Mouse (Mus musculus): ENCODE data around the gene Rfng. TPM values are rescaled to one million over a fixed set of nuclear protein-coding genes. Genes with fewer than 3 reads are reported as not detected.

Gene Rfng
- 74.0 and 77.8 TPM in 2 replicates for polyA plus RNA-seq (2012; rRNA removed)

GRCm38 (mm10) chr11:120784064-120784791 lies at the start of gene Rfng, which contains the start of gene Gps1:
Gene Rfng, minus strand, starts transcription at chr11:120784207.
Gene Gps1, plus strand, starts transcription at chr11:120784272.

GRCm38 (mm10) chr11:120823956-120824786 lies 40.2 kb upstream of the Rfng start, which contains the start of gene Fasn:
Gene Fasn, minus strand, starts transcription at chr11:120824547.

GRCm38 (mm10) chr11:120795756-120796613 lies 12.0 kb upstream of the Rfng start, which contains the start of gene Dus1l:
Gene Dus1l, minus strand, starts transcription at chr11:120796403.

GRCm38 (mm10) chr11:120762672-120763041 lies 21.4 kb downstream of the Rfng start, which contains the start of gene Hmga1b:
Gene Hmga1b, plus strand, starts transcription at chr11:120762794.

GRCm38 (mm10) chr11:120731858-120732680 lies 51.9 kb downstream of the Rfng start, which contains the start of gene Cbr2:
Gene Cbr2, minus strand, starts transcription at chr11:120732114.

Other genes starting within 250 kb of the Rfng start
- gene Mcrip1, start 234.5 kb downstream of the Rfng start, polyA plus RNA-seq (2012; rRNA removed), result 185 and 195 TPM in 2 replicates
- not detected in 2 replicates for gene Ppp1r27, start 233.1 kb downstream of the Rfng start, polyA plus RNA-seq (2012; rRNA removed)
- 355 TPM in 2 replicates for gene P4hb, start 211.0 kb downstream of the Rfng start, polyA plus RNA-seq (2012; rRNA removed)
- 779 and 887 TPM in 2 replicates for gene Arhgdia, start 202.6 kb downstream of the Rfng start, polyA plus RNA-seq (2012; rRNA removed)
- 30.8 and 42.7 TPM in 2 replicates for gene Alyref, start 185.8 kb downstream of the Rfng start, polyA plus RNA-seq (2012; rRNA removed)
- gene Anapc11, start 185.8 kb downstream of the Rfng start, polyA plus RNA-seq (2012; rRNA removed), result 189 and 219 TPM in 2 replicates
- gene Npb, start 175.7 kb downstream of the Rfng start, polyA plus RNA-seq (2012; rRNA removed), result 2.6 and 4.4 TPM in 2 replicates
- 279 and 305 TPM in 2 replicates for gene Pcyt2, start 166.3 kb downstream of the Rfng start, polyA plus RNA-seq (2012; rRNA removed)
- gene Sirt7, start 159.0 kb downstream of the Rfng start, polyA plus RNA-seq (2012; rRNA removed), result 77.5 and 98.2 TPM in 2 replicates
- gene Mafg, start 150.6 kb downstream of the Rfng start, polyA plus RNA-seq (2012; rRNA removed), result 75.0 and 78.0 TPM in 2 replicates
- 10.8 and 14.3 TPM in 2 replicates for gene Pycr1, start 140.4 kb downstream of the Rfng start, polyA plus RNA-seq (2012; rRNA removed)
- gene Myadml2, start 136.0 kb downstream of the Rfng start, polyA plus RNA-seq (2012; rRNA removed), result 0.18 TPM in 1 of 2 replicates, not detected in the other
- gene Notum, start 123.0 kb downstream of the Rfng start, polyA plus RNA-seq (2012; rRNA removed), result 12.7 and 13.6 TPM in 2 replicates
- 130 and 142 TPM in 2 replicates for gene Aspscr1, start 111.2 kb downstream of the Rfng start, polyA plus RNA-seq (2012; rRNA removed)
- gene Cenpx, start 70.5 kb downstream of the Rfng start, polyA plus RNA-seq (2012; rRNA removed), result 57.2 and 79.0 TPM in 2 replicates
- 97.4 and 99.6 TPM in 2 replicates for gene Lrrc45, start 70.3 kb downstream of the Rfng start, polyA plus RNA-seq (2012; rRNA removed)
- 54.5 and 76.4 TPM in 2 replicates for gene Rac3, start 62.7 kb downstream of the Rfng start, polyA plus RNA-seq (2012; rRNA removed)
- gene Dcxr, start 56.9 kb downstream of the Rfng start, polyA plus RNA-seq (2012; rRNA removed), result 317 and 369 TPM in 2 replicates
- 193 and 267 TPM in 2 replicates for gene Cbr2, start 52.1 kb downstream of the Rfng start, polyA plus RNA-seq (2012; rRNA removed)
- 0.31 and 7.3 TPM in 2 replicates for gene Hmga1b, start 21.4 kb downstream of the Rfng start, polyA plus RNA-seq (2012; rRNA removed)
- 283 and 304 TPM in 2 replicates for gene Gps1, start 65 bp upstream of the Rfng start, polyA plus RNA-seq (2012; rRNA removed)
- gene Dus1l, start 12.2 kb upstream of the Rfng start, polyA plus RNA-seq (2012; rRNA removed), result 54.8 and 64.2 TPM in 2 replicates
- 1,315 and 1,722 TPM in 2 replicates for gene Fasn, start 40.3 kb upstream of the Rfng start, polyA plus RNA-seq (2012; rRNA removed)
- gene Ccdc57, start 148.7 kb upstream of the Rfng start, polyA plus RNA-seq (2012; rRNA removed), result 6.1 and 6.7 TPM in 2 replicates
- 41.9 and 46.1 TPM in 2 replicates for gene Slc16a3, start 164.3 kb upstream of the Rfng start, polyA plus RNA-seq (2012; rRNA removed)
- 83.9 and 91.8 TPM in 2 replicates for gene Csnk1d, start 207.1 kb upstream of the Rfng start, polyA plus RNA-seq (2012; rRNA removed)